Comparison of ENCODE assay signal across 22 mouse cellular contexts in genomic region chr4:93881318-93881717, GRCm38 (mm10).
"Had no signal": no experiment of that assay in that cellular context is flagged by ENCODE, and none has a peak within 500 bp of the region (broad histone marks: within the 10 kb centered on the region; RNA-seq: fewer than 3 reads in every experiment).

No protein-coding gene starts in this region.

- H3K4me1 ChIP-seq: limb, embryonic 13.5 days; liver, embryonic 12.5 days; liver, embryonic 15.5 days; lung, embryonic 15.5 days; megakaryocyte, embryonic 14.5 days; midbrain, embryonic 10.5 days had no signal

- H3K36me3 ChIP-seq: limb, embryonic 10.5 days; limb, embryonic 13.5 days; liver, embryonic 12.5 days; liver, embryonic 15.5 days; lung, embryonic 15.5 days; midbrain, embryonic 10.5 days; midbrain, embryonic 13.5 days had no signal

- H3K27ac ChIP-seq: kidney, postnatal 0 days; layer of hippocampus, adult 2 months; limb, embryonic 10.5 days; limb, embryonic 13.5 days; liver, embryonic 12.5 days; liver, embryonic 15.5 days; lung, embryonic 15.5 days; midbrain, embryonic 10.5 days; midbrain, embryonic 13.5 days; stomach, postnatal 0 days had no signal

- H3K4me2 ChIP-seq: limb, embryonic 13.5 days; liver, embryonic 12.5 days; liver, embryonic 15.5 days; lung, embryonic 15.5 days; midbrain, embryonic 13.5 days had no signal

- H3K4me3 ChIP-seq: layer of hippocampus, adult 2 months; limb, embryonic 10.5 days; limb, embryonic 13.5 days; liver, embryonic 12.5 days; liver, embryonic 15.5 days; lung, embryonic 15.5 days; megakaryocyte, embryonic 14.5 days; midbrain, embryonic 10.5 days; midbrain, embryonic 13.5 days had no signal

- DNase-seq: kidney, postnatal 25 days; layer of hippocampus, adult 9-11 months; liver; lung, adult 18-20 months; lung, postnatal 10 days; lung, postnatal 36 days; right cerebral cortex, postnatal 14 days; right cerebral cortex, postnatal 4 days; thymus, adult 2 months; thymus, postnatal 25 days had no signal

- H3K9me3 ChIP-seq: limb, embryonic 10.5 days; limb, embryonic 13.5 days; liver, embryonic 12.5 days; liver, embryonic 15.5 days; lung, embryonic 15.5 days; megakaryocyte, embryonic 14.5 days; midbrain, embryonic 10.5 days; midbrain, embryonic 13.5 days had no signal

- H3K27me3 ChIP-seq: limb, embryonic 13.5 days; liver, embryonic 12.5 days; liver, embryonic 15.5 days; lung, embryonic 15.5 days; megakaryocyte, embryonic 14.5 days; midbrain, embryonic 13.5 days had no signal

- H3K9ac ChIP-seq: limb, embryonic 13.5 days; liver, embryonic 12.5 days; liver, embryonic 15.5 days; lung, embryonic 15.5 days; midbrain, embryonic 13.5 days had no signal

- ATAC-seq: liver, embryonic 12.5 days; midbrain, embryonic 13.5 days; midbrain, embryonic 16.5 days had no signal
